Mouse (Mus musculus) cerebellum, adult 11 months (tissue): ENCODE measurements around the gene Hrnr.

ENCODE experiments used
- DNase-seq: peaks from one replicate; pipeline ENCODE4 v3.0.0; 2022

Gene Hrnr

DNA sequence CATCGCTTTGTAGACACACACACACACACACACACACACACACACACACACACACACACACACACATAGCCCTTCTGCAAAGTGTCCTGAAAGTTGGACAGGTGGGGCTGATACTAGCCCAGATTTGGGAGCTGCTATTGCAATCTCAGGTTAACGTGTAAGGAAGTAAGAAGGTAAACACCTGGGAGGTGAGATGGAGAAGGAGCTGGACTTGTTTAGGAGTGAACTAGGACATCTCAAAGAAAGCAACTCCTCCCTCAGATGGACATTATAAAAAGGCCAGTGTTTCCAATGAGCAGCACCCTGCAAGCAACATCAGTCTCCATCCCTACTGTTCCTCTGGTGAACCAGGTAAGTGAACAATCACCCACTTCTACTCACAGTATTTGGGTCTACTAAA lies at the start of gene Hrnr:
Gene Hrnr, plus strand, starts transcription at position 301 of the 400 bp plus-strand sequence.
- DNase-seq: no peak

DNA sequence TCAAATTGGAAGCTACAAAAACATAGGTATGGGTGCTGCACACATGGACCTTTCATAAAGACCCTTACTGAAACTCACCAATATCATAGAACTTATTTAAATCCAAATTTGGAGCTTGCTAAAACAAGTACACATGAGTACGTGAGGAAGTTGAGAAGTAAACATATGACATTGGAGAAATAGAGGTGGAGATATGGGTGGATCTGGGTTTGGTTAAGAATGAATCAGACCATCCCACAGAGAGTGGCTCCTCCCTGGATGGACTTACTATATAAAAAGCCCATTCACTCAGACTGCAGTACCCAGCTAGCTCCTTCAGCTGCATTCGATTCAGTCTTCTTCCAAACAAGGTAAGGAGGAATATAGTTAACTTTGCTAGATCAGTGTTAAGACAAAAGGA lies 46.3 kb upstream of the Hrnr start, which contains the start of gene Flg:
Gene Flg, plus strand, starts transcription at position 301 of the 400 bp plus-strand sequence.
- no peak for DNase-seq

DNA sequence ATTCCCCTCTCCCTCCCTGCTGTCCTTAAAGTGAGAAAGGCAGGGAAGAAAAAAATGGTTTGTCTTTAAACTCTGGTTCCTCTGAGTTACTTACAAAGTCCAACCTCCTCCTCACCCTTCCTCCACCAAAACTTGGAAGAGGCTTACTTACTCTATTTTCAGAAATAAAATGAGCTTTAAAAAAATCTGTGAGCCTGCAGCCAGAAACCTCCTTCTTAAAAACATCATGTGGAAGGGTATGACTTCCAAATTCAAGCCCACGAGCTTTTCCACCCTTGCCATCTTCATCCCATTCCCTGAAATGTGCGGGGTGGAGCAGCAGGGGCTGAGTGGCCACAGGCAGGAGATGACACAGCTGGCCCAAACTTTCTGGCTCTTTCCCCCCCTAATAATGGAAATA lies 22.0 kb upstream of the Hrnr start:
- no peak for DNase-seq

DNA sequence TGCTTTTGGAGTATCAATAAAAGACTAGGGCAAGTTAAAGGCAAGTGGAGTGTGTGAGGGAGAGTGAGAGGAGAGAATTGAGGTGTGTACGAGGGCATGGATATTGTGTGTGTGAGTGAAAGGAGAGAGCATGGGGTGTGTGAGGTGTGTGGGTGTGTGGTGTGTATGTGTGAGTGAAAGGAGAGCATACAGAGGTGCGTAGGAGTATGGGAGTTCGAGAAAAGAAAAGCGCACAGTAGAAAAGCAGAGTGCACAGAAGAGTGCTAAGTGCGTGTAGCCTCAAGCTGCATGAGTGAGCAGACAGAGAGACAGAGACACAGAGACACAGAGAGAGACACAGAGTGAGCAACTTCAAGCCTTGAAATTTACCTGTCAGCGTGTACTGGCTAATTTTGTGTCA lies 19.7 kb upstream of the Hrnr start:
- DNase-seq: no peak

DNA sequence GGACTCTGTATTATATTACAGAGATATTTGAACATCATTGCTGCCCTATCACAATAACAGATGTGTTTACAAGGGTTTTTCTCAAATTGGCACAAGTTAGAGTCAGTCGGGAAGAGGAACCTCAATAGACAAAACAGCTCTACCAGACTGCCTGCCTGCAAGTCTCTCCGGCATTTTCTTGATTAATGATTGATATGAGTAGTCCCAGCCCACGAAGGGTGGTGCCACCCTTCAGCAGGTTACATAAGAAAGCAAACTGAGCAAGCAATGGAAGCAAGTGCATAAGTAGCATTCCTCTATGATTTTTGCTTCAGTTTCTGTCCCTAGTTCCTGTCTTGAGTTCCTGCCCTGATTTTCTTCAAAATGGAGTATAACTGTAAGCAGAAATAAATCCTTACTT lies 17.7 kb upstream of the Hrnr start:
- no peak for DNase-seq

DNA sequence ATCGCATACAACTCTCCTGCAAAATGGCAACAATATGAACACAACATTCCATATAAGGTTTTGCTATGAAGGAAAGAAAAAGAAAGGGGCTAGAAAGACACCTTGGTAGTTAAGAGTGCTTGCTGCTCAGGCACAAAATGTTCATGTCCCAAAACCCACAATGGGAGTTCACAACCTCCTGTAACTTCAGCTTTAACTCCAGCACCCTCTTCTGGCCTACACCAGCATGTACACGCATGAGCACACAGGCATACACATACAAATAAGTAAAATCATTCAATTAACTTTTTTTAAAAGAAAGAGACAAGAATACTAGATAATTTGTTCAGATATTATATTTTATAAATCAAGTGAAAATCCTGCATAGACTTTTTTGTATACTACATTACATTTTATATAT lies 13.4 kb upstream of the Hrnr start:
- DNase-seq: no peak

DNA sequence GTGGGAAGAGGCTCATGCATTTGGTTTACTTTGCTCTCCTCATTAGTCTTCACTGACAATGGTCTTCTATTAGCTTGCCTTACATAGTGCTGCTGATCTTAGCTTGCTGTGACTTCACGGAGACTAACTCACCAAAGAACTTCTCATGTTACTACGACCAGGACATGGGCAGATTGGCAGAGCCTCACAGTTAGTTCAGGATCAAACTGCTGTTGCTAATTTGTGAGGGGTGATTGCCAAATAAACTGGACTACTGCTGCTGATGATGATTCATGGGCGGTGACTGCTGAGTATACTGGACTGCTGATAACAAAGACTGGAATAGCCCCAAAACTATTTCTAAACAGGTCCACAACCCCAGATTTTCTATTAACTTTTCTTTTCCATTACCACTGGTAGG lies 8.2 kb upstream of the Hrnr start:
- no peak for DNase-seq

DNA sequence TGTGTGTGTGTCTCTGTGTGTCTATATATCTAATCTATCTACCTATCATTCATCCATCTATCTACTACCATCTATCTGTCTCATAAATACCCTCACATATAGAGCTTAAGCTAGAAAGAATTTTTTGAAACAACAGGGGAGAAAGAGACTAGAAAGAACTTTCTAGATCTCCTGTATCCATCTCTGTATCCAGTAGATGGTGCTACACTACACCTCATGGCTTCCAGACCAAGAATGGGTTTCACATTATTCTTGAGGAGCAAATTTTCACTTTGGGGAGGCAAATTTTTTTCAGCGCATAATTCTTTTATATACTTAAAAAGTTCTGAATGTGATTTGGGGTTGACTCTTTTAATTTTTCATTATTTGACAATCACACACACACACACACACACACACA lies 5.2 kb upstream of the Hrnr start:
- no peak for DNase-seq

DNA sequence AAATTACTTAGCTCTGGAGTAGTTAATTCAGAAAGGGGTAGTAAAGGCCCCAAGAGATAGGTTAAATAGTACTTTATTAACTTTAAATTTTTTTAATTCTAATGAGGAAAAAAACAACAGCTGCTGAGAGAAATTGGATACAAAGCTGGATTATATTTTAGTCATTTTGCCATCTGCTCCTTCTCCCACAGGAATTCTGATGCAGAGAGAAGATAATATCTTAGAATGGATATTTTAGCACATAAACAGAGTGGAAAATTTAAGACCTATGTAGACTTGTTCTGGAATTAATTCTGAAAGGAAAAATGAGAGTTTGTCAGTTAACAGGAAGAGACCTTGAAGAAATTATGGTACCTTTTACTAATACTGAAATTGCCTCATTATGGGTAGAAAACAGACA lies 18.2 kb downstream of the Hrnr start:
- DNase-seq: no peak

DNA sequence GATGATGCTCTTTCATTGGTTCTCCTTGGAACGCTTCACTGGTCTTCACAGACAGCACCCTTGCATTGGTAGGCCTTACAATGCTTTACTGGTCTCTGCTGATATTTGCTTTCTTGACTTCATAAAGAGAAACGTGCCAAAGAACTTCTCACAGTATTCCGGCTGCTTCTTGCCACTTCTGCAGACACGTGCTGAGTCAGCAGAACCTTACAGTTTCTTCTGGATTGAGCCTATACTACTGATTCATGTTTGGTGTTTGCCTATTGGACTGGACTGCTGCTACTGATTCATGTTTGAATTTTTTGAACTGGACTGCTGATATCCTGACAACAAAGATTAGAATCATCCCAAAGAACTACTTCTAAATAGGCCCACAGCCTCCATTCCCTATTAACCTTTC lies 20.5 kb downstream of the Hrnr start:
- no peak for DNase-seq

DNA sequence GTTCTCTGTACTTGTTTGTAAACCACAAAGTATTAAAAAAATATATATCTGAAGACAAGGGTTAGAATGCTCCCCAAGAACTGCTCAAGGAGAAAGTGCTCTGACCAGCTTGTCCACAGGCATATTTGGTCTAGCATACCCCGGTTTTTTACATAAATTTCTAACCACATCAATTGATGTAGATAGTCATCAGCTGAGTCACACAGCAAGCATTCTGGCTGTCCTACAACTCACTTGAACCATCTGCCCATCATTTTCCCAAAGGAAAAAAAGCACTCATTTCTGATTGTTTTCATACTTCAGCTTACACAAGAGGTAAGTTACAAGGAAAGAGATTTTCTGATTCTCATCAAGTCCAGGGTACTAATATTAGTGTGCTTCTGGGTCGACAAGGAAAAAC lies 27.3 kb downstream of the Hrnr start:
- DNase-seq: no peak

DNA sequence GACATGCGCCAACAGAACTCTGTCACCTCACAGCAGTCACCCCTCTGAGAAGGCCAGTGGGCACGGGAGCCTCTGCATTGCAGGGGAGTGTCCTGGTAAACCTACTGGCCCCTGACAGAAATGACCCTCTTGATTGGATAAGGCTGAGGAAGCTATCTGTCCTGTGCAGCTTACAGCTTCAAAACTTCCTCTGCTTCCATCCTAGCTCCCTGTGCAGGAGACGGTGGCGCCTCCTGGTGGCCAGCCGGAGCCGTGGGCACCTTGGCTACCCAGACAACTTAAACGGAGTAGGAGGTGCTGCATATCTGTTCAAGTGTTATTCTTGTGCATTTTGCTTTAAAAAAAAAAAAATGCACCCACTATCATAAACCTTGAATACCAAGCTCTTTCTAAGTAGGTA lies 40.5 kb downstream of the Hrnr start:
- no peak for DNase-seq

DNA sequence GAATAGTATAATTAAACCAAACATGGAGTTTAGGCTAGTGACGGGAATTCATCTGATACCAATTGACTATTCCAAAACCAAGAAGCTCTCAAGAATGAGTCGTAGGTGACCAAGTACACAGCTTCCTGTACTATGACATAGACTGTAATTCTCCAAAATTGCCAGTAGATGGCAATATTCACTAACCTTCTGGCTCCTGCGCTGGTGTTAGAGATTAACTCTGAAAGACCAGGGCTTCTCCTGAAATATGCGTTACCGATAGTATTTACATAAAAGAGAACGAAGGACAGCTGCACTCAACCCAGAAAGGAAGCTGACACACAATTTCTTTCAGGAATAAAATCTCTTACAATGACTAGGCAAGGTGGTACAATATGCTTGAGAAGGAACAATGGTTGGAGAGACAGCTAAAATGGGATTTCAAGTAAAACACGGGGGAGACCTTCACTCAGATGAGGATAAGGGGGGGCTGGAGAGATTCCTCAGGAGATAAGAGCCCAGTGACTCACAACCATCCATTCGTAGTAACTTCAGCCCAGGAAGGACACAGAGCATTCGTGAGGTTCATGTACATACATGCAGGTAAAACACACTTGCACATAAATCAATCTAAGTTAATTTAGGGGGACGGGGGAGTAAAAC lies 42.5 kb downstream of the Hrnr start:
- DNase-seq: no peak

DNA sequence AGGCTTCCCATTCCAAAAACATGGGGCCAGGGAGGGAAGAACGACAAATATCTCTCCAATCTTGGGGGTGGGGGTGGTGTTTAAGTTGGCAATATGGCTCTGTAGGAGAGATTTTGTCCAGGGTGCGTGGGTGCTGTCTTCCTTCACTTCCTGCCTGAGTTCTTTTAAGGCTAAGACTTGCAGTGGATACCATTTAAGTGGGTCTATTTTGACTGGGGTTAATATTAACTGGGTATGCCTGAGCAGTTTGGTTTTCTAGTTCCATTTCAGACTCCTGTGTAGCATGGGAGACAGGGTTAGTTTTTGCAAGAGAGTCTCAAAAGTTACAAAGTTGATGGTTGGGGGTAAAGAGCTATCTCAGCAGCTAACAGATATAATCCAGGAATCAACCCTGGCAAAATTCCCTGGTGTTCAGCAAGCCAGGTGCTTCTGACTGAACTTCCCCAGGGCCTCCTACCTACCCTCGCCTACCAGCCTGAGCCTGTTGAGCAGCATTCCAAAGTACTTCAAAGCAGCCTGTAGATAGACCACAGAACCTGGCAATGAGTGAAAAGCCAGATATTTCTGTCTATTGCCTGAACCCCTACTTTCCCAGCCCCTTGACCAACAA lies 47.5 kb downstream of the Hrnr start:
- no peak for DNase-seq

DNA sequence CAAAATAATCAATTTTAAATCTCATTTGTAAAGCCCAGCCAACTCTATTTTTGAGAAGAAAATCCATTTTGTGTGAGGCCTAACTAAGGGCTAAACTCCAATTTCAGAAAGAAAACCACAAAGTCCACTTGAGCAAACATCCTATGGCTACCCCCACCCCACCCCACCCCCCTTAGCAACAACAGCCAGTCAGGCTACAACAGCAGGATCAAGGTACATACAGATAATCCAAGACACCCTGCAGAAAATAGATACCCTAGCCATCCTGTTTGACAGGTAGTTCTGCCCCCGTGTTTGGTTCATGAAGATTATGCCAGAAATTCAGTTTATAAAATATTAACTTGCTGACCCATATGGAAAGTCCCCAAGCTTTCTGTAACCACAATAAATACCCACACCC lies 48.6 kb downstream of the Hrnr start:
- DNase-seq: no peak

DNA sequence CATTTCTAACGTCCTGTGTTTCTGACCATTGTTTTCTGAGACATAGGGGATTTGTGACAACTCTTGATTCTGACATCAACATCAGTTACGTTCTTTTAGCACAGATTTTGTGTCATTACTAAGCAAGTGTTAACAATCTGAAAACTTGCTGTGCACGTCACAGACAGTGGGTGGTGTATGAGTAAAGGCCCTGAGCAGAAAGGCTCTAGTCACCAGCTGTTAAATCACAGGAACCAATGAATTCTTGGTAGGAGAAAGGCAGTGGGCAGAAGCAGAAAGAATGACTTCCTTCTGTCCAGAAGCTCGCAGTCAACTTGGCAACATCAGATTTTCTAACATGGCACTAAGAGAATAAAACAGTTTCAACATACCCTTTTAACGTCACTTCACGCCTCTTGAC lies 53.9 kb downstream of the Hrnr start:
- no peak for DNase-seq

DNA sequence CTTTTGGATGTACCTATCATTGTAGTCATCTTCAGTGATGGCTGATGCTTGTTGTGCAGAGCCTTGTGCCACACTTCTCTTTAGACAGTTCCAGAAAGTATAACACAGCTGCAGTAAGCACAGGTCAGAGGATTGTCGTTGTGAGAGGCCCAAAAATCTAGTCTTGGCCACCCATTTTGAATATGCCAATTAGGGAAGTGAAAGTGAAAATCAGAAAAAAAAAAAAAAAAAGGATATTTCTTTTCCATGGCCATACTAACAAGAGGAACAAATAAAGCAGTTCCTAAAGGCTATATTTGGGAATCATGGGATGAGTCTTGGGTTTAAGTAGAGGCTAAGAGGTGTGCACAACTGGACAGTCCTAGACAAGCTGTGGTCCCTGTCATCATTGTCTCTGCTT lies 55.6 kb downstream of the Hrnr start:
- no peak for DNase-seq

DNA sequence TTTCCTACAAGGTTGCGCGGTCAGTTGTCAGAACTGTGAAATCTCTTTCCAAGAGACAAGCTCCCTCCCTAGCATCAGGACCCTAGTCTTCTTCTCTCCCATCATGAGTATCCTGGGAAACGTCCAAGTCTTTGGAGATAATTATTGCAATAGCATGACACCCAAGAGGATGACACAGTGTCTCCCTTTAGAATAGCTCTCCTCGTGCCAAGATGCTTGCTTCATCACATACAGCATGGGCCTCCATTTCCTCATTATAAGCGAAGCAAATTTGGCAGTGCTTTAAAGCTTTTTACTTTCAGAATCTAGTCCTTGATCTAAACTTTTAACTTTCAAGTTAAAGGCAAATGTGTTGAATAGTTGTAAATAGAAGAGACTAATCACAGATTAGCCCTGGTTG lies 56.1 kb downstream of the Hrnr start:
- no peak for DNase-seq

DNA sequence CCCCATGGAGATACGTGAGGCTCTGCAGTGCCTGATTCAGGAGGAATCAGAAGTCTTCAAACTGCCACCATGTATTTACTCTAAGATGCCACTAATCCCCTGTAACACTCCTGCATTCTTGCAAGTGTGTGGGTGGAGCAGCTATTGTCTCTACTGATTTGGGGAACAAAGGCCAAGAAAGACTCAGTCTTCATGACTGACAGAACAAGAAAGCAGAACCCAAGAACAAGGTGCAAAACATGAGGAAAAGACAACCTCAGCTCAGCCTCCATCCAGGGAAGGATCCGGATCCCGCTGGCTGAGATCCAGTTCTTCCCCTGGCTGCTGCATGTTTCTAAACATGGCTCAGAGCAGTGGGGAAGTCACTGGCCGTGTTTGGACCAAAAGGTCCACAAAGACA lies 58.6 kb downstream of the Hrnr start:
- no peak for DNase-seq
